ENCODE assay signal across 7 mouse cellular contexts in genomic region chr9:54068777-54069176, GRCm38 (mm10). TPM values are rescaled to one million over a fixed set of nuclear protein-coding genes. Genes with fewer than 3 reads are reported as not detected.
DNase-seq lines count a peak whose midpoint lies in the region; ATAC-seq and TF ChIP-seq lines count a peak whose summit lies in the region.

No protein-coding gene starts in this region.

- no peak for TF ChIP-seq CTCF in bone marrow, adult 2 months (IDR thresholded peaks at IDR 0.05; ENCODE audit: control insufficient read depth, insufficient read depth, low read length)

- no peaks in the 10 kb centered on the region for H3K9me3 ChIP-seq in embryonic facial prominence, embryonic 13.5 days
- no peaks in the 10 kb centered on the region for H3K9me3 ChIP-seq in limb, embryonic 12.5 days
- no peaks in the 10 kb centered on the region for H3K9me3 ChIP-seq in midbrain, embryonic 11.5 days (ENCODE audit: control insufficient read depth, low read length)
- H3K9me3 ChIP-seq in stomach, embryonic 14.5 days (ENCODE audit: control insufficient read depth, low read depth, low read length), result no peaks in the 10 kb centered on the region

- ATAC-seq in embryonic facial prominence, embryonic 13.5 days (ENCODE audit: insufficient number of reproducible peaks, insufficient read depth, low FRiP score, low TSS enrichment, low read depth), result peak; percentile 75; the same call in 1 of the 2 replicates
- ATAC-seq in limb, embryonic 12.5 days (ENCODE audit: insufficient number of reproducible peaks, insufficient read depth, low FRiP score, low TSS enrichment, low read depth), result 0 out of 2 replicates have a peak, but pooled peaks have one; percentile 47
- ATAC-seq in midbrain, embryonic 11.5 days (ENCODE audit: low FRiP score), result peak; percentile 63
- ATAC-seq in stomach, embryonic 14.5 days (ENCODE audit: insufficient number of reproducible peaks, insufficient read depth, low FRiP score, low read depth), result 0 out of 2 replicates have a peak, but pooled peaks have one; percentile 68

- H3K9ac ChIP-seq in embryonic facial prominence, embryonic 13.5 days, result peak overlapping the region; percentile 72
- no peak overlapping the region for H3K9ac ChIP-seq in limb, embryonic 12.5 days (replicated peaks)
- peak overlapping the region; percentile 69 for H3K9ac ChIP-seq in midbrain, embryonic 11.5 days (ENCODE audit: low read length)
- H3K9ac ChIP-seq in stomach, embryonic 14.5 days (replicated peaks; ENCODE audit: low read depth, low read length), result no peak overlapping the region

- no peaks in the 10 kb centered on the region for H3K36me3 ChIP-seq in embryonic facial prominence, embryonic 13.5 days
- H3K36me3 ChIP-seq in limb, embryonic 12.5 days, result no peaks in the 10 kb centered on the region
- no peaks in the 10 kb centered on the region for H3K36me3 ChIP-seq in midbrain, embryonic 11.5 days (ENCODE audit: control insufficient read depth, insufficient read depth, low read length)
- H3K36me3 ChIP-seq in stomach, embryonic 14.5 days (ENCODE audit: control insufficient read depth, insufficient read depth, low read length), result no peaks in the 10 kb centered on the region

- H3K4me3 ChIP-seq in bone marrow, adult 2 months (replicated peaks; ENCODE audit: control insufficient read depth, low read depth, low read length), result peak overlapping the region; percentile 25
- H3K4me3 ChIP-seq in embryonic facial prominence, embryonic 13.5 days, result peak overlapping the region; percentile 56
- H3K4me3 ChIP-seq in limb, embryonic 12.5 days (replicated peaks), result peak overlapping the region; percentile 58
- peak overlapping the region; percentile 50 for H3K4me3 ChIP-seq in midbrain, embryonic 11.5 days (ENCODE audit: low read depth, low read length)
- H3K4me3 ChIP-seq in stomach, embryonic 14.5 days (ENCODE audit: low read depth, low read length), result peak overlapping the region; percentile 47

- H3K27me3 ChIP-seq in embryonic facial prominence, embryonic 13.5 days, result peaks cover 47% of the 10 kb centered on the region
- H3K27me3 ChIP-seq in limb, embryonic 12.5 days, result peaks cover 44% of the 10 kb centered on the region
- peaks cover 4% of the 10 kb centered on the region; the same call in 1 of the 2 replicates for H3K27me3 ChIP-seq in midbrain, embryonic 11.5 days (ENCODE audit: control insufficient read depth, insufficient read depth, low read length)
- peaks cover 12% of the 10 kb centered on the region; the same call in 1 of the 2 replicates for H3K27me3 ChIP-seq in stomach, embryonic 14.5 days (ENCODE audit: control insufficient read depth, insufficient read depth, low read length)

- no peak for TF ChIP-seq POLR2A in bone marrow, adult 2 months (IDR thresholded peaks at IDR 0.05; ENCODE audit: borderline replicate concordance, control insufficient read depth, low read depth, low read length)

- peak; percentile 62 to 83 for DNase-seq in heart, adult 9 months (ENCODE audit: low spot score in 2 of 2)
- DNase-seq in kidney, adult 8-10 months, result peak; percentile 81 to 88
- peak; percentile 88 for DNase-seq in midbrain, embryonic 11.5 days (ENCODE audit: low spot score, missing footprints)

- 2% methylated on average over 11 of the region's 11 CpGs for WGBS in bone marrow, adult 2 months
- 1% methylated on average over 11 of the region's 11 CpGs for WGBS in embryonic facial prominence, embryonic 13.5 days
- 1% methylated on average over 11 of the region's 11 CpGs for WGBS in limb, embryonic 12.5 days
- under 1% methylated on average over 11 of the region's 11 CpGs for WGBS in midbrain, embryonic 11.5 days
- 1% methylated on average over 11 of the region's 11 CpGs for WGBS in stomach, embryonic 14.5 days

- H3K4me2 ChIP-seq in embryonic facial prominence, embryonic 13.5 days, result peak overlapping the region; percentile 99
- H3K4me2 ChIP-seq in limb, embryonic 12.5 days, result peak overlapping the region; percentile 100
- H3K4me2 ChIP-seq in midbrain, embryonic 11.5 days, result peak overlapping the region; percentile 99
- H3K4me2 ChIP-seq in stomach, embryonic 14.5 days (replicated peaks; ENCODE audit: low read depth, low read length), result peak overlapping the region; percentile 96

- H3K4me1 ChIP-seq in bone marrow, adult 2 months (ENCODE audit: control insufficient read depth, insufficient read depth, low read length), result peaks cover 2% of the 10 kb centered on the region
- peaks cover 21% of the 10 kb centered on the region for H3K4me1 ChIP-seq in embryonic facial prominence, embryonic 13.5 days
- H3K4me1 ChIP-seq in limb, embryonic 12.5 days (replicated peaks), result peaks cover 11% of the 10 kb centered on the region
- H3K4me1 ChIP-seq in midbrain, embryonic 11.5 days (ENCODE audit: control insufficient read depth, insufficient read depth, low read length), result peaks cover 2% of the 10 kb centered on the region; the same call in 1 of the 2 replicates
- no peaks in the 10 kb centered on the region; the same call in 1 of the 2 replicates for H3K4me1 ChIP-seq in stomach, embryonic 14.5 days (ENCODE audit: control insufficient read depth, insufficient read depth, low read length)

- H3K27ac ChIP-seq in bone marrow, adult 2 months (ENCODE audit: control insufficient read depth, insufficient read depth, low read depth, low read length, poor library complexity), result no peak overlapping the region
- no peak overlapping the region for H3K27ac ChIP-seq in embryonic facial prominence, embryonic 13.5 days
- H3K27ac ChIP-seq in limb, embryonic 12.5 days, result no peak overlapping the region
- H3K27ac ChIP-seq in midbrain, embryonic 11.5 days (ENCODE audit: low read depth, low read length), result no peak overlapping the region
- no peak overlapping the region for H3K27ac ChIP-seq in stomach, embryonic 14.5 days (ENCODE audit: low read length)

RNA-seq across cellular contexts. Expression of gene Tnfaip8l3, which starts 0.6 kb away (rescaled TPM):
- not detected in 2 replicates for polyA plus RNA-seq in bone marrow, adult 2 months (2011; ENCODE audit: insufficient read depth, insufficient read length, low replicate concordance, missing spikeins)
- 0.86 and 1.3 TPM in 2 replicates for polyA plus RNA-seq in embryonic facial prominence, embryonic 13.5 days (2015; fragmentation: Nextera tagmentation; extraction: Ambion mirVana)
- 0.23 and 0.28 TPM in 2 replicates for polyA plus RNA-seq in limb, embryonic 12.5 days (2016; fragmentation: Nextera tagmentation; extraction: Ambion mirVana)
- 0.11 and 0.28 TPM in 2 replicates for polyA plus RNA-seq in midbrain, embryonic 11.5 days (2014; fragmentation: Nextera tagmentation; extraction: Ambion mirVana)
- polyA plus RNA-seq in stomach, embryonic 14.5 days (2014; fragmentation: Nextera tagmentation; extraction: Ambion mirVana), result 0.07 TPM in 1 of 2 replicates, not detected in the other

Comparison
In these comparisons a context has a peak if more than half of its experiments do, and no peak if none do; other contexts are left out.
1. H3K9ac ChIP-seq: peak in embryonic facial prominence, embryonic 13.5 days (single experiment) and midbrain, embryonic 11.5 days (single experiment); none in limb, embryonic 12.5 days (single experiment) and stomach, embryonic 14.5 days (single experiment).
2. Peak in every context shown above with its lines, with median percentiles within 50 percentile points of each other: H3K4me3 ChIP-seq, ATAC-seq, H3K4me2 ChIP-seq and DNase-seq.